Mouse (Mus musculus): ENCODE measurements around the gene Ccni. TPM values are rescaled to one million over a fixed set of nuclear protein-coding genes. Genes with fewer than 3 reads are reported as not detected.

The Ccni gene
- polyA plus RNA-seq (2014; fragmentation: Illumina TruSeq; extraction: RNeasy Lipid Tissue Mini Kit (QIAGEN cat#74804); ENCODE audit: low read depth, low replicate concordance), result 540 TPM

DNA sequence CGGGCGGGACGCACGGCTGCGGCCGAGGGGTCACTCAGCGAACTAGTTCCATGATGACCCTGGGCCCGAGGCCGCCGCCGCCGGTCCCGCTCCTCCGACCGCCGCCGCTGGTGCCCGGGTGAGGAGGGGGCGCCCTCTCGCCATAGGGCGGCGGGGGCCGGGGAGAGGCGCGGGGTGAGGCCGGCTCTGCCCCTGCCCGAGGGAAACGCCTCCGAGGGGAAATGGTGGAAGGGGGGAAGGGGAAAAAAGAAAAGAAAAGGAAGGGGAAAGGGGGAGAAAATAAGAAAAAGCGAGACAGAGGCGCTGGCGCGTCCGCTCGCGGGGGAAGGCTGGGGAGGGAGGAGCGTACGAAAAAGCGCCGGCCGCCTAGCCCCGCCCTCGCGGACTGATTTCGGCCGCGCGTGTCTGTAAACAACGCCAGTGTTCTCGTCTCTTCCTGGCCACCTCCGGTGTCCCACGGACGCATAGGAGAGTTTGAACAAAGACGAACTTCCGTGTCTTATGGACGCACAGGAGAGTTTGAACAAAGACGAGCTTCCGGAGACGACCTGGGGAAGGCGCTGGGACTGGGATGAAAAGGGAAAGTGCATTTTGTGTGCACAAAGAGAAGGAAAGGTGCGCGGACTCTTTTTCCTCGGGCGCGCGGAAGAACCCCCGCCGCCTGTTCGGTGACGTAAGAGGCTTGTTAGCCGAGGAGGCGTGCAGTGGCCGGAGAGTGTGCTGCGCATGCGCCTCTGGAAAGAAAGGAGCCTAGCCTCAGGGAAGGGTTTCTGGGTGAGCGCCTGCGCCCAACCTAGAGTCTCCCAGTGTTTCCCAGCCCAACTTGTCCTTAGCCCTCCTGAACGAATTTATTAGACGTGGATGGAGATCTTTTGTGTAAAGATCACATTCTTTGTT, at the start of gene Ccni, which contains the start of gene 2010109A12Rik:
TSS of gene Ccni (minus strand) at position 387 of the 897 bp plus-strand sequence.
TSS of gene 2010109A12Rik (plus strand) at position 410 of the 897 bp plus-strand sequence.

Other genes with a start within 250 kb of the Ccni start
- gene Sowahb, start 161.5 kb downstream of the Ccni start, polyA plus RNA-seq (2014; fragmentation: Illumina TruSeq; extraction: RNeasy Lipid Tissue Mini Kit (QIAGEN cat#74804); ENCODE audit: low read depth, low replicate concordance), result not detected
- 26.3 TPM for gene Sept11, start 113.1 kb downstream of the Ccni start, polyA plus RNA-seq (2014; fragmentation: Illumina TruSeq; extraction: RNeasy Lipid Tissue Mini Kit (QIAGEN cat#74804); ENCODE audit: low read depth, low replicate concordance)
- 5.1 TPM for gene 2010109A12Rik, start within 50 bp of the Ccni start, polyA plus RNA-seq (2014; fragmentation: Illumina TruSeq; extraction: RNeasy Lipid Tissue Mini Kit (QIAGEN cat#74804); ENCODE audit: low read depth, low replicate concordance)
- gene Ccng2, start 60.8 kb upstream of the Ccni start, polyA plus RNA-seq (2014; fragmentation: Illumina TruSeq; extraction: RNeasy Lipid Tissue Mini Kit (QIAGEN cat#74804); ENCODE audit: low read depth, low replicate concordance), result 63.9 TPM

Data from adrenal gland, adult 10 weeks (tissue).